Mouse (Mus musculus): ENCODE results near the gene Pcdh15.

Pcdh15 gene

DNA sequence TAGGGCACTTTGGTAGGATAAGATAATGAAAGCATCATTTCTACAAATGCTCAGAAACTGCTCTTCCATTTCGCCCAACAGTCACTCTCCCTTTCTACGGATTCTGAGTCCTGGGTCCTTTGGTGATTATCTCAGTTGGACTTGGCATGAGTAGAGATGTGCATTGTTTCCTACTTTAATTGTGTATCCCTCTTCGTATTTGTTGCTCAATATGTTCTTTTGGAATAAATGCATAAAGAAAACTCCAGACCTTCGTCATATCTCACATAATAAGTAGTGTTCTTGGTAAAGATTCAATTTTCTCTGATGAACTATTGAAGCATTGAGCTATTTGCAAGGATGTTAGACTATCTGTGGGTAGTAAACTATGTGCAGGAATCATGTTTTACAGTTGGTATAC, 854.2 kb downstream of the Pcdh15 start:
- DNase-seq (ENCODE audit: low read depth) = no peak

GRCm38 (mm10) chr10:73984057-73984456, 884.9 kb downstream of the Pcdh15 start:
- DNase-seq (ENCODE audit: low read depth) = no peak

DNA sequence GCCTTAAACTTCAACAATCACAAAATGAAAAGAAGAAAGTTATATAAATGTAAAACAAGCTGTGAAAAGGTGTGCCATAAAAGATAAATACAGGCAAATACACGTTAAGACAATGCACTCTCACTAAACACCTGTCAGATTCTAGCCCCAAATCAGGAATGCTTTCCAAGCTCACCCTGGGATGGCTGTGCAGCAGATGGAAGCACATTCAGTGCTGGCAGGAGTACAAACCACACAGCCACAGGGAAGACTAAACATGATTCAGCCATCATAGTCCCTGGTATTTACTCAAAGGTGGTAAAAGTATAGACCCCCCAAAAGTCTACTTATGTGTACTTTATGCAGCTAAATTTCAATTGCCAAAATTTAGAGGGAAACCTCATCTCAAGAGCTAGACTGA, 909.7 kb downstream of the Pcdh15 start:
- DNase-seq (ENCODE audit: low read depth) = no peak

DNA sequence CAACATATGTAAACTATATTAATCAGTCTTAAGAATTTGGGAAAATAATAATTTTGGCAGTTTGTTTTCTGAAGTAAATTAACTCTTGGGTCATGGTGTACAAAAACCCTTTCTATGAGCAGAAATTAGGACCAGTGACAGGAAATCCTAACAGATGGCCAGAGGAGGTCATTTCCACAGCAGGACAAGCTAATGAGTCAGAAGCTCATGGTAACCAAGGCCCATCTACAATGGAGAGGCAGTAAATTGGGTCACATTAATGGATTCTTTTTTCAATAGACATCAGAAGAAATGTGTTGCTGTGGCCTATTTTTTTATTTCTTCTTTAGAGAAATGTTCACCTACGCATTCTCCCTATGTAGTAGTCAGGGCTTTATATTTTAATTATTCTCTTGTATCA, 923.9 kb downstream of the Pcdh15 start:
- DNase-seq (ENCODE audit: low read depth) = no peak

GRCm38 (mm10) chr10:74053059-74053458, 953.9 kb downstream of the Pcdh15 start:
- no peak for DNase-seq (ENCODE audit: low read depth)

DNA sequence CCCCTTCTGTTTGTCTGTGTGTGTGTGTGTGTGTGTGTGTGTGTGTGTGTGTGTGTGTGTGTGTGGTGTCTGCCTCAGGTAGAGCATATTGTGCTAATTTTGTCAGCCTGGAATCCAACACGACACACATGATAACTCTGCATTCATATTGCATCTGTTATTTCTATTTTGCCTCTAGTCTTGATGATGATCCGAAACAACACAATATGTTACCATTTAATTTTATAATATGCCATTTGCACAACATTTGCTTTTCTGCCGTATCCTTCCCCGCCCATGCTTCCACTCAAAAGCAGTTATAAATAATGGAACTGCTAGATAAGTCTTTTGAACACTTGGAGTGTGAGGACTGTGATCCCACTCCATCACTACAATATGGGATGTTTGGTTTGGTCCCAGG, 987.5 kb downstream of the Pcdh15 start:
- DNase-seq (ENCODE audit: low read depth) = no peak

DNA sequence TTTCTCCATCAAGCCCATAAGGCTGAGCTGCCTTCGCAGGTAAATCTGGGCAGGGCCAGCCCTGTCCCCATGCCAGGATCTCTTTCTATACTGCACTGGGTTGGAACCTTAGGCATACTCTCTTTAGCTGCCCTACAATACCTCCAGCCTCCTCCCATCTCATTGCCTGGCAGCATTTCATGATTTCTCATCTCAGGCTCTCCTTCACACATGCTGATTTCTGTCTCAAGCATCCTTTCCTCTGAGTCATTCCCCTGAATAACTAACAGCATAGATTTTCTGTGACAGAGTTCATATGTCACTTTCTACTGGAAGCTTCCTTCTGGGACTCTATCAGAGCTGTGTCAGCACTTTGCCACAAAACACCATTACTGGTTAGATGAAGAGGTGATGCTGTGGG, 999.2 kb downstream of the Pcdh15 start:
- no peak for DNase-seq (ENCODE audit: low read depth)

- no peak for DNase-seq (ENCODE audit: low read depth)
Measured at GRCm38 (mm10) chr10:74114107-74114506, 1015.0 kb downstream of the Pcdh15 start.

GRCm38 (mm10) chr10:74116817-74117216, 1017.7 kb downstream of the Pcdh15 start:
- DNase-seq (ENCODE audit: low read depth) = no peak

DNA sequence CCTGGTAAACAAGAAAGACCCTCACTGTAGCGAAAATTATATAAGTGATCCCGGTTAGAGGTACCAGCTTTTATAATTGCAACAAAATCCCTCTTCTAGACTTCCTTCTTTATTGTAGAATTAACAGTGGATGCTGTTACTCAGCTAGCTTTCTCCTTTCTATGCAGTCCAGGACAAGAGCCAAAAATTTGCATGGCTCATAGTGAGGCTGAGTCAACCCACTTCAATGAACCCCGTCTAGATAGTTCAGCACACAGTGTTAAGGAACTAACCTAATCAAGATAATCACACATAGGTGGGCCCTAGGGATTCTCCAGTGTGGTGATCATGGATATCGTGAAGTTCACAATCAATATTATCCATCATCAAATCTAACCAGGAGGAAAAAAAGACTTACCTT, 1024.3 kb downstream of the Pcdh15 start:
- DNase-seq (ENCODE audit: low read depth) = no peak

DNA sequence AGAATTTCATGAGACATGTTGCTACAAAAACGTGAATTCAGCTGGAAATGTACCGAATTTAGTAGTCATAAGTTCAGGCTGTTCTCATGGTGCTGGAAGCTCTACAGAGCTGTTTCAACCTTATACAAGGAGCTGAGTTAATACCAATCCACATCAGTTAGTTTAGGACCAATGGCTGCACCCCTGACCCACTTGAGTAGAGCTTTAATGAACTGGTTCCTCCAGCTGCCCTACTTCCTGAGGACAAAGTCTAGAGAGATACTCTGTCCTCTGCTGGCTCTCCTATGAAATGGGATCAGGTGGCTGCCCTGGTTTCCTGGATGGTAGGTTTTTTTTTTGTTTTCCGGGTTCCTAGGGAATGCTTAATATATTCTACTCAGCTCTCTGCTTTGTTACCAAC, 1030.0 kb downstream of the Pcdh15 start:
- DNase-seq (ENCODE audit: low read depth) = no peak

GRCm38 (mm10) chr10:74129665-74130064, 1030.5 kb downstream of the Pcdh15 start:
- DNase-seq (ENCODE audit: low read depth) = no peak

DNA sequence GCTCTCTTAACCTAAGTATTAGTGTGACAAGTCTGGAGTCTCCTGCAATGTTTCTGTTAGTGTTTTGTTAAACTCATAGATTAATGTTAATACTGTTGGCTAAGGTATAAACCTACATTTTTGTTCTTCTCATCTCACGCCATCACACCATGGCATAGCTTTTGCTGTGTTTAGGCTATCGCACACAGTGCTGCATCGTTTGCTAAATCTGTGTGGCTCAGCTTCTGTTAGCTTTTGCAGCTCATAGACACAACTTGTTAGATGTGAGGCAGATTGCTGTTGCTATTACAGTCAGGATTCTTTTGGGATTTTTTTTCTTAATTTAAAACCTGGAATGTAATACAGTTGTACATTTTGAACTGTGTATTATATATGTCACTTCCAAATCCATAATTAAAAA, 1031.7 kb downstream of the Pcdh15 start:
- DNase-seq (ENCODE audit: low read depth) = no peak

DNA sequence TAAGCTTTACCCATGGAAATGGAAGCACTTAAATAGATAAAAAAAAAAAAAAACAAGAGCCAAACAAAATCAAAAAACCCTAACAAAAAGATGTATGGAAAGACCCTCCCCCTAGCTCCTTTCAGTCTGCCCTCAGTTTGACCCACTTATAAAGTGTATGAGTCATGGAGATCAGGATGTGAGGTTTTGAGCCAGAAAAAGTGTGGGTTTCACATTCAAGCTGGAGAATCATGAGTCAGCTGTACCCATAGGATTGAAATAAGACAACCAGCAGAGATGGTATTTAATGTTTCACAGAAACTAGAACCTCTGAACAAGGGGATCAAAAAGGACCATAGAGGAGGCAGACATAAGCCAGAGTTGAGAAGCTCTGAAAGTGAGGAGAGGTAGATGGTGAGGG, 1048.8 kb downstream of the Pcdh15 start:
- no peak for DNase-seq (ENCODE audit: low read depth)

DNA sequence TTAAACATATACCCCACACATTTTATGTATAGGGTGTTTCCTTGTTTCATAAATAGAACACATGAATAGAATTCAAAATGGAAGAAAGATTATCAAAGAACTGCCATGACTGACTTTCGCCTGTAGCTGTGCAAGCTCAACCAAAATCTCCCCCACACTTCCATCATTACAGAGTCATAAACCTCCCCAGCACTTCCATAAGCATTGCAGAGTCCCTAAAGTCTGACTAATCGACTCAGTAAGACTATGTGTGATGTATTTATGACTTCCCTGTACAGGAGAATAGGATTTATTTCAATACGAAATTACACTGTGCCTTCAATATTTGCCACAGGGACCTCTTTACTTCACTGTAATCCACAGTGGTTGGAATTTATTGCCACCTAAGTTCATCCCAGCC, 1082.8 kb downstream of the Pcdh15 start:
- no peak for DNase-seq (ENCODE audit: low read depth)

GRCm38 (mm10) chr10:74203650-74204049, 1104.5 kb downstream of the Pcdh15 start:
- DNase-seq (ENCODE audit: low read depth) = no peak

DNA sequence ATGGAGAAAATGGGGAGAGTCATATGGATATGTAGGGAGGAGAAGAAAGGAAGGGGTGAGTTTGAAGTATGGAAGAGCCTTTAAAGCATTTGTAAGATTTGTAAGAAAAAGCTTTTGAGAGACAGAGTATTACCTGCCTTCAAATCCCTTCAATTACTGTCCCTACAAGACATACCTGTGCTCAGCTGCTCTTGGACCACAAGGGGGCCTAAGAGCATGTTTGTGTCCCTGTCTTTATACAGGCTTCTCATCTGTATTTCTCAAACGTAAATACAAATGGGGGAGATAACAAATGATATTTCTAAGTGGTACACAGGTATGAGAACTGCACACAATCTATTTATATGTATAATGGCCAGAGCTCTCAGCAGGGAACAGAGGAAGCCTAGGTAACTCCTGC, 1118.1 kb downstream of the Pcdh15 start:
- DNase-seq (ENCODE audit: low read depth) = no peak

GRCm38 (mm10) chr10:74220439-74220838, 1121.3 kb downstream of the Pcdh15 start:
- no peak for DNase-seq (ENCODE audit: low read depth)

- DNase-seq (ENCODE audit: low read depth) = no peak
Measured at GRCm38 (mm10) chr10:74257716-74258446, 1158.7 kb downstream of the Pcdh15 start.

- DNase-seq (ENCODE audit: low read depth) = no peak
Measured at GRCm38 (mm10) chr10:74258639-74259038, 1159.5 kb downstream of the Pcdh15 start.

DNA sequence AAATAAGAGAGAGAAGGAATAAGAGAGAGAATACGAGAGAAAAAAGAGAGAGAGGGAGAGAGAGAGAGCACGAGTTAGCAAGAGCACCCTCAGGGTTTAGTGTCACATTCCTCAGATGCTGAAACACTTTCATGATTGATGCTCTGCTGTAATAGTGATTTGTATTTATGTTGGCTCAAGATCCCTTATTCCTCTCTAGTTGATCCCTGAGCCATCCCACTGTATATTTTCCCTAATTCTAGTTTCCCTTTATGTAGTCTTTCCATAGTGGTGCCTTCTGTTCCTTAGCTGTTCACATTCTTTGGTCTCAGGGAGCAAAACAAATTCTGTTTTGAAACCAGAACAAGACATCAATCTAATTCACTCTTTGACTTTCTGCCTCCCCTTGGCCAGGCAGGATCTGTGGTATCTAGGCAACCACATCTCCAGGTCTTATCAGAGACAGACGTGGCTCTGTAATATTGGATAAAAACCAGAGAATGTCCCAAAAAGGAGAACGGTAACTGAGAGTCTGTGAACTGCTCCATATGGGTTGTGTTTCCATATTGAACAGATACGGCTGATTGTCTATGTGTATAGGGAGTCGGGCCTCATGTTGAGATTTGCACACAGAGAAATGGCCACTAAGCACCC, 1170.6 kb downstream of the Pcdh15 start:
- no peak for DNase-seq (ENCODE audit: low read depth)

GRCm38 (mm10) chr10:74270894-74271293, 1171.8 kb downstream of the Pcdh15 start:
- no peak for DNase-seq (ENCODE audit: low read depth)

DNA sequence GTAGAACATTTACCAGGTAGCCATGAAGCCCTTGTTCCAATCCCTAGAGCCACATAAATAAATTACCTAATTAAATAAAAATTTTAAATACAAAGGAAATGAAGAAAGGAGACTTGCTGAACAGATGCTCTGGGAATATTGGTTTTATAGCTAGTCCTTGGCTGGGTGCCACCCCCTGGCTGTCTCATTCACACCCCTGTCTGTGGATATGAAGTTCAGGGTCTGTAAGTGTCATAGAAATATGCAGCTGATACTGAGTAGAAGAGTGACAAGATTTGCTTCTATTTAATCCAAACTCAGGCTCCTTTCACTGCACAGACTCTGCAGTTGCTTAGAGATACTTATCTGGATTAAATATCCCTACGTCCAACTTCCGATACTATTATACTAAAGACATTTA, 1205.0 kb downstream of the Pcdh15 start:
- DNase-seq (ENCODE audit: low read depth) = no peak

Measured in induced T-regulatory cell, adult 2 months (primary cell).